Mouse (Mus musculus) right cerebral cortex, adult 18-20 months (tissue): ENCODE measurements at regions not wholly inside any gene's neighbourhood (a gene's known extent, or its start where the extent isn't known, plus 50 kb on each side); places are given as distances from the start of the nearest gene placed in this dataset.

ENCODE experiments used
- DNase-seq: peaks from one replicate; pipeline ENCODE4 v3.0.0; 2022; ENCODE audit warnings: mixed read lengths

GRCm38 (mm10) chr15:68014605-68015305 lies 1514.0 kb upstream of the Lrrc6 start:
- DNase-seq = no peak

DNA sequence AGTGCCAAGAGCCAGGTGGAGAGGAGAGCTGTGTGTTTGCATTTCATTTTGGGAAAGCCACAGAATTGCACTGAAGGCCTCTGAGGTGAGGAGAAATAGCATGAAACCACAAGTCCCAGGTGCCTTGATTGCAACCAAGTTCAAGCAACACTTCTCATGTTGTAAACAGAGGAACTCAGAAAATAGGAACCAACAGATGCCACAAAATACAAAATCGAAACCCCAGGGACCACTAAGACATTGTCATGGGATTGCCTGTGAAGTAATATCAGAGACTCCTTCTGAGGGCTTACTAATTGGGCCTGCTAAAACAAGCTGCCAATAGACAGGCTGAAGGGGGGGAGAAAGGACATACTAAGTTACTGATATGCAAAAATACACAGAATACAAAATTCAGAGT lies 1510.5 kb upstream of the Lrrc6 start:
- no peak for DNase-seq

GRCm38 (mm10) chr15:68010189-68010588 lies 1509.5 kb upstream of the Lrrc6 start:
- DNase-seq = no peak

DNA sequence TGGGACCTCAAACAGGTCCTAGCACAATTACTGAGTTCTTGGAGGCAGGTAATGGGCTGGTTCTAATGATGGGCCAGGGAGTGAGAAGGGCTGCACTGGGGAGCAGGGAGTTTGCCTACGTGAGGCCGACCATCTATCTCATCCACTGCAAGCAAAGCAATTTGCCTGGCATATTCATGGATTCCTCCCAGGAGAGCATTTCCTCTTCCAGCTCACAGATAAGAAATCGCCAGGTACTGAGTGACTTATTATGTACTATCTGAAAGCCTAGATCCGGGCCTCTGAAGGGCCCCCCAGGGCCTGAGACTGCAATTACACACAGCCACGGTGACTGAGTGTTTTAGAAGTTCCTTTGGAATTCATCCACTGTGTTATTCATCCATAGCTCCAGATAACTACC lies 1504.1 kb upstream of the Lrrc6 start:
- no peak for DNase-seq

DNA sequence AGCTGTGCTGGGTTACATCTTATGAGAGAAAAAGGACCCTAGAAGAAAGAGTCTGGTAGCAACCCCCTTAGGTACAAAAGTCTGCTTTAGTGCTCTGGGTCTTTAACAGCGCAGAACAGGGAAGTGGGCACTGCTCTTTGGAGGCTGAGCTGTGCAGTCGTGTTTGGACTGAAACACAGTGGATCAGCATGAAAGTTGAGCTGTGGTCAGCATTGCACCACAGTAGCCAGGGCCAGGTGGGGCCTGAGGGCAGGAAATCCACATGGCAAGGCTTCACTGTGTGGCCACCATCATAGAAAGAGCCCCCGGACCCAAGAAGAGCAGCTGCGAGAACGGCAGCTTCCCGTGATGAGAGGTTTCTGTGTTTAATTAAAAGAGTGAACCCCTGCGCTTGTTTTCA lies 1495.8 kb upstream of the Lrrc6 start:
- DNase-seq = no peak

- no peak for DNase-seq
These were observed 1488.9 kb upstream of the Lrrc6 start for GRCm38 (mm10) chr15:67989428-67990272.

DNA sequence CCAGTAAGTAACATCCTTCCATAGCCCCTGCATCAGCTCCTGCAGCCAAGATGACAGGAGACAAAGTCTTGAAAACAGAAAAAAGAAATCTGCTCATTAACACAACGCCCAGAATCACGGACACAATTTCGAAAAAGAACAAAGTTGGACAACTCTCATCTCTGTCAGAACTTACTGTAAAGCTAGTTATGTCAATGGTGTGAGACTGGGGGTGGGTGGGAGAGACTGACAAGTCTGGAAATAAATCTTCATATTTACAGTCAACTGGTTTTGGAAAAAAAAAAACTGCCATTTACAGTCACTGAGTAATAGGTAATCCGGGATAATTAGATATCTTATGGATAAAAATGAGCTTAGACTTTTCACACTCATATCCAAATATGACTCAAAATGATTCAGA lies 1487.2 kb upstream of the Lrrc6 start:
- DNase-seq = no peak

GRCm38 (mm10) chr15:67983253-67983652 lies 1482.5 kb upstream of the Lrrc6 start:
- DNase-seq = no peak

- peak; percentile 47 for DNase-seq
These were observed 1481.2 kb upstream of the Lrrc6 start for GRCm38 (mm10) chr15:67981876-67982275.

DNA sequence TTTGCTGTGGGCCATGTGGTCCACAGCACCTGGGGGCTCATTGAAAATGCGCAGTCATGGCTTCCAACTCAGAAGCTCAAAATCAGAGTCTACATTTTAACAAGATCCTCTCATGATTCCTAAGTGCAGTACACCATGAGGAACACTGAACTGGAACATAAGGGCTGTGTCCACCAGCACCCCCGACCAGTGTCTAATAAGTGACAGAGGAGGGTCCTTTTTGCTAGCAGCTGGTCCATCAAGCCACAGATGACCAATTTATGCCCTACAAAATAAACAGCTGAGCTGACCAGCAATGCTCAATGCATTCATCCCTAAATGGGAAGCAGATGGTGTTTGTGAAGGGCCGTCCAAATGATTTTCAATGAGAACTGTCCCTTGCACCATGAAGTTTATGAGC lies 1478.7 kb upstream of the Lrrc6 start:
- no peak for DNase-seq

DNA sequence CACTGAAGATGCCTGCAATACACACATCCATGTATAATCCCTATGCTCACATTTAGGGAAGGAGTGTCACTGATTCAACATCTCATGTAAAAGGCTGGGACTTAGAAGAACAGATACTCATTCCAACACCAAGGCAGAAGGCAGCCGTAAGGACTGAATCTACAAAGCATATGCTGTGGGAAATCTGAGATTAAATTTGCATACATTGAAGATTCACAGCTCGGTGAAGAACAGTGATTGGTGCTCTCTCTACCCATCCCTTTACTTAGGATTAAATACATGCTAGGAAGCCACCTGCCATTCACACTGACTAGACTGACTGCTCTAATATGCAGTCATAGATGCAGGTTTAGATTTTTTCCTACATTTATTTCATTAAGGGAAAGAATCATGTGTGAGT lies 1476.5 kb upstream of the Lrrc6 start:
- no peak for DNase-seq

DNA sequence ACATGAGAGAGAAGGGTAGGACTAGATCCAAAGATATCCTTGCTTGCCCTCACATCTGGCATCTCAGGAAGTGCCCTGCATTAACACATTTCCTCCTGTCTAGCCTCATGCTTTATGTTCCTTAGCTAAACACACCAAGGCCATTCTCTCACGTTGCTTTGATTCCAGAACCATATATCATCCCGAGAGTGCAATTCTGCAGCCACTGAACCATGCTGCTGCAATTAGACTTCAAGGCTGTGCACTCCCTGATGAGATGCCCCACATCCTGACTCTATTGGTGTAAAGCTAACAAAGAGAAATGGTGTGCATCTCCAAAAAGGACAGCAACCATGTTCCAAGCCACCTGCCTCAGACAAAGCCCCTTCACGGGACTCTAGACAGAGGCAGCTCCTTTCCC lies 1471.3 kb upstream of the Lrrc6 start:
- DNase-seq = no peak

DNA sequence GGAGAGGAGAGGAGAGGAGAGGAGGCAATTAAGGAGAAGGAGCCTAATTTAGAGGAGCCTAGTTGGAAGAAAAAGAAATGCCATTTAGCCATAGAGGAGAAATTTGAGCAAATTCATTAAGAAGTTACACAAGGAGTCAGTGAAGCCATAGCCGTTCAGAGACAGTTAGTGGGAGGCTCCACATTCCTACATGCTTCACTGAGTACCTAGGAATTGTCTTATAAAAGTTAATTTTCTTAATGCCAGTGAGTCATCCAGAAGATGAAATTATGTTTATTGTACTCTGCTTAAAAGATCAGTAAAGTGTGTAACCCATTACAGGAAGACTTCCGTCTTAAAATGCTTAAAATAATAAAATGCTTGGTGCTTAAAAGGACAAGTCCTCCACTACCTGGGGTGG lies 1453.5 kb upstream of the Lrrc6 start:
- DNase-seq = no peak

GRCm38 (mm10) chr15:67950281-67951040 lies 1449.8 kb upstream of the Lrrc6 start:
- peak; percentile 38 for DNase-seq

DNA sequence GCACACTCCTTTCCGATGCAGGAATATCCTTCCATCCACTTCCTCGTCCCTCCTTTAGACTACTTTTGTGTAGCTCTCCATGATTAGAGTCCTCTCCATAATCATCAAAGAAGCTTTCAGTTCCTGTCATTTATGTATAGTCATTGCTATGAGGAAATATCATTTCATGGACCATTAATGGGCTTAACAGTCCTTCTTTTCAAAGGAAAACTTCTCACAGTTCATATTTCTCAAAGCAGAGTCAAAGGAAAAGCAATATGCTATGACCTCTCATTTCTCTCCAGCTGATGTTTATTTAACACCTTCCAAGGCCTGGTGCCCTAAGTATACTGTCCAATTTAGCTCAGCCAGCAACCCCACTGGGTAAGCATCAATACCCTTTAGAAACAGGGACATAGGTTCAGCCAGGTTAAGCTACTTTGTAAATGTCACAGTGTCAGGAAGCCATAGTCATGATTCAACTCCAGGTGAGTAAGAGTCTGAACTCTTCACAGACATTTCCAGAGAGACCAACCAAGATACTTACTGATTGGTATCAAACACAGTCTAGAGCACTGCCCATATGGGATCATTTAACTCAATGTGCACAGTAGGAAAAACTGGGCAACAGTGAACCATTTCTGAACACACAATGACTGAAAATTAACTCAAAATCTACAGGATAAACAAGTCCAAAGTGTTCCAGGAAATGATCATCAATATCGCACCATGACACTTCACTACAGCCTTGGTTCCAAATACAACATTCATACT lies 1443.8 kb upstream of the Lrrc6 start:
- DNase-seq = no peak

GRCm38 (mm10) chr15:67943046-67943445 lies 1442.3 kb upstream of the Lrrc6 start:
- DNase-seq = peak; percentile 48

DNA sequence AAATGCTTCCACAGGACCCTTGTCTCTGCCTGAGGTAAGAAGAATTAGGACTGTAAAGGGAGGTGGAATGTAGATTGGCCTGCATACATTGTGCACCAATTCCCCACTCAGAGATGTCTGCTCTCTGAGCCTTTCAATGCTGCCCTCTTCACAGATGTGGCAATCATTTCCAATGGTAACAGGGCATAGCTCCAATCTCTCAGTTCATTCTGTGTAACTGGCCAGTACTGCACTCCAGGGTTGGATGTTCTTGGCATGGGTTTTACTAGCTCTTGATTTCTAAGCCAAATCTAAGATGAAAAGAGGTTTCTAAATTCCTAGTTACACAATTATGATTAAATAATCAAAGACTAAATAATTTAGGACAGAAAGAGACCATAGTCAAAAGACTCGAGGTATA lies 1439.8 kb upstream of the Lrrc6 start:
- no peak for DNase-seq

DNA sequence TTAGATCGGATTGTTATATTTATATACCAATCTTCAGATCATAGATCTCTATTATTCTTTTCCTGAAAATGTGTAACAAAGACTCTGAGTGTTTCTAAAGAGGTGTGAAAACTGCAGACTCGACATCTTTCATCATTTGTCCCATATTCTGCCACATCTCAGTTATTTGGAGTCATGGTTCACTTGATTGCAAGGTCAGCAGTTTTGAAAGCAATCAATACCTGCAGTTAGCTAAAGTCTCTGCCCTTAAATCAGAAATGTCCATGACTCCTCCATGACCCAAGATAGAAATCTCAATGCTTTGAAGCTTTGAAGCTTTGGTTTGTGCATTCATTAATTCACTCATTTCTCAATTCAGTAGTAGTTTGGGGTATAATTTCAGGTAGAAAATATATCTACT lies 1424.2 kb upstream of the Lrrc6 start:
- DNase-seq = no peak

DNA sequence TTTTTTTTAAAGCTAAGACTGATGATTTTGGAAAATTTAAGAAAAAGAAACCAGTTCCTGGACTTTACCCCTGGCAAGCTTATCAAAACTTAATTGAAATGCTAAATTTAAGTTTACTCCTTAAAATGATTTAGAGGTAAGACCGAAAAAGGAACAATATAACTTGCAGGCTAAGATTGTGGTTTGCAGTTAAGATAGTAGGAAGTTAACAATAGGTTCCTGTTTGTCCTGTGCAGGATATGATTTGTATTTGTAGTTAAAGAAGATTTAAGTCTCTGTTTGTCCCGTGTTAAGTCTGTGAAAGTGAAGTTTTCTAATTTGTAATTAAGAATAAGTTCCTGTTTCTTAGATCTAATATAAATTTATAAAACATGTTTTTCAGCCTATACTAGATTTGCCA lies 1406.3 kb upstream of the Lrrc6 start:
- no peak for DNase-seq

DNA sequence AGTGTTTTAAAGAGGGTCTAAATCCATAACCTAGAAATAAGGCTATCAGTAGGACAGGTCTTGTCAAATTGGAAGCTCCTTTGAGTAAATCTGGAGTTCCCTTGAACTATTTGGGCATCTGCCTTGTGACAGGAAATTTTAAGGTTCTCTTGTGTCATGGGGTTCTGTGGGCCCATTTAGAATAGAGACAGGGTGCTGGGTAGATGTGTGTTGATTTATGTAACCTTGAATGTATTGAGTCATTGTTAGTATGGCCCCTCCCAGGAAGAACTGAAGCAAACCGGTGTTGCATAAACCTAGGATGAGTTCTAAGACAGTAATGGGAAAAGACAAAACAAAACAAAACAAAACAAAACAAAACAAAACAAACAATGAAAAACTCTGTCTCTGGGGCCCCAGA lies 1404.6 kb upstream of the Lrrc6 start:
- no peak for DNase-seq

GRCm38 (mm10) chr15:67904646-67905045 lies 1403.9 kb upstream of the Lrrc6 start:
- no peak for DNase-seq

DNA sequence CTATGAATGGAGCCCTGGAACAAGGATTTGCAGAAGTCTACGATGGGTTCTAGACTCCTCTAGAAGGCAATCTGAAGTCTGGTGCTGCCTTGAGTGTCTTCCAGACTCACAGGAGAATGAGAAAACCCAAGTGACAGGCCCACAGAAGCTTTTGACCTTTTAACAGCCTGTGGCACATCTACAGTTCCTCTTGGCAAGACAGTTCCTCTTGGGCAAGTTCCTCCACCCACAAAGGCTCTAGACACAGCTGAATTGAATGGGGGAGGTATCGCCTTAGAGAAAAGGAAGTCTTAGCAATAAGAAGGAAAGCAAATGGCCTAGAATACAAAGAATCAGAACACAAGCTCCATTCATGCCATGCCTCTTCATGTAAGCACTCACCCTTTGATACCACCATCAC lies 1402.3 kb upstream of the Lrrc6 start:
- no peak for DNase-seq

DNA sequence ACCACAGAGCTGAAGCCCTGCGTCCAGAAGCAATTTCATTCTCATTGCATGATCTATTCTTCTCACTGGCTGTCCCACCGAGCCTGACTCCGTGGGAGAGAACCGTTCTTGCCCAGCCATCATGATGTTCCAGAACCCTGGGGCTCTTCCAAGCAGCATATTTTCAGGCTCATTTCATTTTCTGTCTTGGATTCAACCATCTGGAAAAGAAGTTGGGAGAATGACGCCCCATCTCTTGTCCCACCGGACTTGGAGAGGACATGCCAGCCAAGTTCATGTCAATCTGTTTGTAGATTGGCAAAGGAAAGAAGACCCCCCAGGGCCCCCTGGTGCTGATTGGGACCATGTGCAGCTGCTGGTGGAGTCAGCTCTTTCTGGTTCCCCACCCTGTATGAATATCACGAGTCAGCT lies 1400.5 kb upstream of the Lrrc6 start:
- DNase-seq = peak; percentile 43
